Mouse (Mus musculus): ENCODE data around the gene Zfp638.
"Not testable (repeated sequence)": the region's sequence is repeated elsewhere in the genome, so short reads cannot be mapped to it uniquely, and the experiment has no call there.

The Zfp638 gene

GRCm38 (mm10) chr6:83866954-83867597 lies at the start of gene Zfp638:
Gene Zfp638, plus strand, starts transcription at chr6:83867109.
- in situ Hi-C loops (cut with MboI; ENCODE audit: unreplicated experiment in 2 of 2) = no loop called here

GRCm38 (mm10) chr6:83818996-83819395 lies 47.9 kb upstream of the Zfp638 start:
- in situ Hi-C loops (cut with MboI; ENCODE audit: unreplicated experiment in 2 of 2) = no loop called here

- in situ Hi-C loops (cut with MboI; ENCODE audit: unreplicated experiment in 2 of 2) = no loop called here
Observed at GRCm38 (mm10) chr6:83820727-83821515, 46.0 kb upstream of the Zfp638 start.

GRCm38 (mm10) chr6:83821856-83822255 lies 45.1 kb upstream of the Zfp638 start:
- in situ Hi-C loops (cut with MboI; ENCODE audit: unreplicated experiment in 2 of 2) = no loop called here

GRCm38 (mm10) chr6:83830941-83831605 lies 35.8 kb upstream of the Zfp638 start:
- in situ Hi-C loops (cut with MboI; ENCODE audit: unreplicated experiment in 2 of 2) = no loop called here

- in situ Hi-C loops (cut with MboI; ENCODE audit: unreplicated experiment in 2 of 2) = no loop called here
Observed at GRCm38 (mm10) chr6:83831606-83832123, 35.2 kb upstream of the Zfp638 start, which contains the start of gene Paip2b. Gene Paip2b, minus strand, starts transcription at chr6:83831741.

GRCm38 (mm10) chr6:83832393-83832792 lies 34.5 kb upstream of the Zfp638 start:
- in situ Hi-C loops (cut with MboI; ENCODE audit: unreplicated experiment in 2 of 2) = not testable (repeated sequence)

- in situ Hi-C loops (cut with MboI; ENCODE audit: unreplicated experiment in 2 of 2) = no loop called here
Observed at GRCm38 (mm10) chr6:83836826-83837225, 30.1 kb upstream of the Zfp638 start.

- in situ Hi-C loops (cut with MboI; ENCODE audit: unreplicated experiment in 2 of 2) = no loop called here
Observed at GRCm38 (mm10) chr6:83838046-83838445, 28.9 kb upstream of the Zfp638 start.

- in situ Hi-C loops (cut with MboI; ENCODE audit: unreplicated experiment in 2 of 2) = no loop called here
Observed at GRCm38 (mm10) chr6:83840086-83840485, 26.8 kb upstream of the Zfp638 start.

GRCm38 (mm10) chr6:83844913-83845312 lies 22.0 kb upstream of the Zfp638 start:
- in situ Hi-C loops (cut with MboI; ENCODE audit: unreplicated experiment in 2 of 2) = no loop called here

GRCm38 (mm10) chr6:83846141-83846540 lies 20.8 kb upstream of the Zfp638 start:
- in situ Hi-C loops (cut with MboI; ENCODE audit: unreplicated experiment in 2 of 2) = no loop called here

GRCm38 (mm10) chr6:83849446-83849845 lies 17.5 kb upstream of the Zfp638 start:
- in situ Hi-C loops (cut with MboI; ENCODE audit: unreplicated experiment in 2 of 2) = no loop called here

GRCm38 (mm10) chr6:83857476-83857875 lies 9.4 kb upstream of the Zfp638 start:
- in situ Hi-C loops (cut with MboI; ENCODE audit: unreplicated experiment in 2 of 2) = no loop called here

- in situ Hi-C loops (cut with MboI; ENCODE audit: unreplicated experiment in 2 of 2) = no loop called here
Observed at GRCm38 (mm10) chr6:83860033-83860432, 6.9 kb upstream of the Zfp638 start.

- in situ Hi-C loops (cut with MboI; ENCODE audit: unreplicated experiment in 2 of 2) = no loop called here
Observed at GRCm38 (mm10) chr6:83863538-83863937, 3.4 kb upstream of the Zfp638 start.

- in situ Hi-C loops (cut with MboI; ENCODE audit: unreplicated experiment in 2 of 2) = no loop called here
Observed at GRCm38 (mm10) chr6:83866423-83866822, 486 bp upstream of the Zfp638 start.

GRCm38 (mm10) chr6:83867598-83868585 lies 983 bp downstream of the Zfp638 start:
- in situ Hi-C loops (cut with MboI; ENCODE audit: unreplicated experiment in 2 of 2) = no loop called here

- in situ Hi-C loops (cut with MboI; ENCODE audit: unreplicated experiment in 2 of 2) = loop anchor here (5.0 to 25.0 kb wide), 5 partner anchors 32 to 1232 kb away; no protein-coding TSS in a partner anchor
Observed at GRCm38 (mm10) chr6:83879815-83880214, 12.9 kb downstream of the Zfp638 start.

- in situ Hi-C loops (cut with MboI; ENCODE audit: unreplicated experiment in 2 of 2) = loop anchor here (10.0 to 25.0 kb wide), 3 partner anchors 1018 to 1226 kb away; no protein-coding TSS in a partner anchor
Observed at GRCm38 (mm10) chr6:83886789-83887188, 19.9 kb downstream of the Zfp638 start.
